Mouse (Mus musculus): ENCODE data around the gene Cyp3a16. TPM values are rescaled to one million over a fixed set of nuclear protein-coding genes. Genes with fewer than 3 reads are reported as not detected.
"Not testable (repeated sequence)": the region's sequence is repeated elsewhere in the genome, so short reads cannot be mapped to it uniquely, and the experiment has no call there.

Cyp3a16 gene
- not detected in 2 replicates for polyA plus RNA-seq (2016; fragmentation: Nextera tagmentation; extraction: Ambion mirVana)

GRCm38 (mm10) chr5:145469623-145470022 lies at the start of gene Cyp3a16:
Gene Cyp3a16, minus strand, starts transcription at chr5:145469723.
- not testable (repeated sequence) for H3K27me3 ChIP-seq (replicated peaks; ENCODE audit: low read depth, poor library complexity, severe bottlenecking); H3K4me1 ChIP-seq; H3K4me3 ChIP-seq; H3K27ac ChIP-seq (replicated peaks); DNase-seq (ENCODE audit: low spot score); H3K36me3 ChIP-seq (replicated peaks)
- H3K9me3 ChIP-seq: peaks cover 34% of the 10 kb centered on the region
- WGBS: 74% methylated on average over 2 of the region's 2 CpGs

- H3K36me3 ChIP-seq (replicated peaks): no peaks in the 10 kb centered on the region
- no peak overlapping the region for H3K27ac ChIP-seq (replicated peaks)
- DNase-seq (ENCODE audit: low spot score): no peak
- no peaks in the 10 kb centered on the region for H3K27me3 ChIP-seq (replicated peaks; ENCODE audit: low read depth, poor library complexity, severe bottlenecking)
- WGBS: no CpG with 5 or more reads among the region's 6 CpGs
- H3K4me3 ChIP-seq: no peak overlapping the region
- H3K4me1 ChIP-seq: no peaks in the 10 kb centered on the region
- no peaks in the 10 kb centered on the region for H3K9me3 ChIP-seq
Observed at GRCm38 (mm10) chr5:145490300-145490699, 20.8 kb upstream of the Cyp3a16 start.

DNA sequence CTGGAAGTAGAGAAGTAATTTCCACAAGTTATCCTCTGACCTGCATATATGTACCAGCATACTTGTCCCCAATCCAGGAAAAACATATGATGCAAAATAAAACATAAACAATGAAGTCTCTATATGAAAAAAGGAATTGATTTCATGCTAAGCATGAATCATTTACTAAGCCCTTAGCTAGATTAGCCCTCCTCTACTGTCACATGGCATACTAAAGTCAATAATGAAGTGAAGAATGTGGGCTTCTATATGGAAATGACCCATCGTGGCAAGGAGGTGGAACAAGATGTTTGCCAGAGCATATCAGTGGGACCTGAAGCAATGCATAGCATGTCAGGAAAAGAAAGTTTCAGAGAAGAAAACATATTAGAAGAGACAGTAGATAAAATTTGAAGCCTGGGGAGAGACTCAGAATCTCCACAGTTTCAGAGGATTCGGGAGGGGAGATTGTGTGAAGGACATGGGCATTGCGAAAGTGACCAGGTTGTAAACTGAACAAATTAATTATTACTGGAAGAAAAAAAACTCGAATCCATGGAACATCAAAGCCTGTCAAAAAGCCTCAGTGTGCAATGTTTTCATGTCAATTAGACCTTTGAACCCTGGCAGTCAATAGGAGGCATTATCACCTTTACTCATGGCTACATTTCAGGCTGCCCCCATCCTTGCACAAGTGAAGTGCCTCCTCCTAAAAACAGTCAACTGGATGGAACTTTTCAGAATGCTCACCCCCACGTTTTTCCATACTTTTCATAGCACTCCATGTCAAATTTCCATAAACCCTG lies 5.0 kb downstream of the Cyp3a16 start:
- Histone ChIP-seq H3K9me3 (peaks cover 33% of the 10 kb centered on the region), H3K27me3 (replicated peaks; ENCODE audit: low read depth, poor library complexity, severe bottlenecking) (no peaks in the 10 kb centered on the region), H3K4me3 (no peak overlapping the region), H3K27ac (replicated peaks) (no peak overlapping the region), H3K4me1 (no peaks in the 10 kb centered on the region), H3K36me3 (replicated peaks) (no peaks in the 10 kb centered on the region)
- no peak for DNase-seq (ENCODE audit: low spot score)
- 64% methylated on average over 5 of the region's 5 CpGs for WGBS

DNA sequence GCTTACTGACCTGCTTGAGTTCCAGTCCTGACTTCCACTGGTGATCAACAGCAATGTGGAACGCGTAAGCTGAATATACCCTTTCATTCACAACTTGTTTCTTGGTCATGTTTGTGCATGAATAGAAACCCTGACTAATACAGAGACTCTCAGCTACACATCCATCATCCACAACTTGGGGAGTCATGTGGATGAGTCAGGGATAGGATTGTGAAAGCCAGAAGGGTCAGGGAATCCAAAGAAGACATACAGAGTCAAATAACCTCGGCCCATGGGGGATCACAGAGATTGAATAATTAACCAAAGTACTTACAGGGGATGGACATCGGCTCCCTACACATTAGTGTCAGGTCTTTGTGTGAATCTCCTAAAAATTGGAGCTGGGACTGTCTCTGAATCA lies 7.2 kb downstream of the Cyp3a16 start:
- WGBS: 83% methylated on average over 4 of the region's 4 CpGs
- H3K27me3 ChIP-seq (replicated peaks; ENCODE audit: low read depth, poor library complexity, severe bottlenecking): no peaks in the 10 kb centered on the region

GRCm38 (mm10) chr5:145454389-145454788 lies 15.1 kb downstream of the Cyp3a16 start:
- H3K36me3 ChIP-seq (replicated peaks): no peaks in the 10 kb centered on the region
- 89% methylated on average over 4 of the region's 4 CpGs for WGBS
- no peaks in the 10 kb centered on the region for H3K4me1 ChIP-seq

More for the DNA sequence above, 7.2 kb downstream of the Cyp3a16 start:
- no peak for DNase-seq (ENCODE audit: low spot score)
- H3K27ac ChIP-seq (replicated peaks): no peak overlapping the region
- H3K9me3 ChIP-seq: peaks cover 42% of the 10 kb centered on the region
- H3K4me3 ChIP-seq: no peak overlapping the region
- H3K4me1 ChIP-seq: no peaks in the 10 kb centered on the region
- no peaks in the 10 kb centered on the region for H3K36me3 ChIP-seq (replicated peaks)

GRCm38 (mm10) chr5:145433688-145434087 lies 35.8 kb downstream of the Cyp3a16 start:
- H3K4me3 ChIP-seq: no peak overlapping the region
- no peak overlapping the region for H3K27ac ChIP-seq (replicated peaks)
- no peak for DNase-seq (ENCODE audit: low spot score)
- no peaks in the 10 kb centered on the region for H3K36me3 ChIP-seq (replicated peaks)
- H3K27me3 ChIP-seq (replicated peaks; ENCODE audit: low read depth, poor library complexity, severe bottlenecking): no peaks in the 10 kb centered on the region
- peaks cover 54% of the 10 kb centered on the region for H3K9me3 ChIP-seq
- 80% methylated on average over 1 of the region's 1 CpGs for WGBS
- H3K4me1 ChIP-seq: no peaks in the 10 kb centered on the region

More at GRCm38 (mm10) chr5:145454389-145454788, 15.1 kb downstream of the Cyp3a16 start:
- no peak for DNase-seq (ENCODE audit: low spot score)
- Histone ChIP-seq H3K27me3 (replicated peaks; ENCODE audit: low read depth, poor library complexity, severe bottlenecking) (no peaks in the 10 kb centered on the region), H3K27ac (replicated peaks) (no peak overlapping the region), H3K4me3 (no peak overlapping the region), H3K9me3 (peaks cover 47% of the 10 kb centered on the region)

DNA sequence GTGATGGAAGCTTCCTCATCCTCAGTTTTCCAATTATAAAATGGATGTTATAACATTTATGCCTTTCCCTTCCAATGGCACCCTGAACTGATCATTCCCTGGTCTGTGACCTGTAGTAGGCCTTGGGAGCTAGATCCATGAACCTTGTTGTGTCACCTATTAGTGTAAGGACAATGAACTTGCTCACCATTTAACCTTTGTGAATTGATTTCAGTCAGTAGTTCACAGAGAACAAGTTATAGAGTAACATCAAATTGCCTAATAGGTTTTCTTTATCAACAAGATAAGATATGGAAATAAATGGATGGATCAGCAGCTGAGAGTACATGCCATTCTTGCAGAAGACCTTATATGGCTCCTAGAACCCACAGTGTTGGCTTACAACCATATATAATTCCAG lies 38.5 kb downstream of the Cyp3a16 start:
- H3K27me3 ChIP-seq (replicated peaks; ENCODE audit: low read depth, poor library complexity, severe bottlenecking): no peaks in the 10 kb centered on the region
- H3K27ac ChIP-seq (replicated peaks): no peak overlapping the region
- no peak overlapping the region for H3K4me3 ChIP-seq
- H3K36me3 ChIP-seq (replicated peaks): no peaks in the 10 kb centered on the region
- no peaks in the 10 kb centered on the region for H3K4me1 ChIP-seq
- H3K9me3 ChIP-seq: peaks cover 57% of the 10 kb centered on the region
- no peak for DNase-seq (ENCODE audit: low spot score)

DNA sequence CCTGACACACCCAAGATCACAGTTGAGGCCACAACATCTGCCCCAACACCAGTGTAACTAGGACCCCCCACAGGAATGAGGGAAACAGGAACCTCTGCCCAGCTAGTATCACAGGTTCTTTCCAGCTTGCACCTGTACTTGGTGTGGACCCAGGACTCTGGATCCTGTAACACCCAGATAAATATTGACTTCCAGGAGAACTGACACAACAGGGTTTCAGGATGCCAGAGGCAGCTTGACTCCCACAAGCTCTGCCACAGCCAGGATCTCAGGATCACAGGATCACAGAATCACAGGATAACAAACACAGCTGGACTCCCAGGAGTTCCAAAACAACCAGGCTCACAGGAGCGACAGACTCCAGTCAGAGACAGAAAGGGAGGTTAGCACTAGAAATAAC lies 47.2 kb downstream of the Cyp3a16 start:
- WGBS: 70% methylated on average over 1 of the region's 1 CpGs
- Histone ChIP-seq H3K4me3 (no peak overlapping the region), H3K36me3 (replicated peaks) (no peaks in the 10 kb centered on the region), H3K9me3 (peaks cover 22% of the 10 kb centered on the region; the same call in 1 of the 2 replicates), H3K27ac (replicated peaks) (no peak overlapping the region), H3K27me3 (replicated peaks; ENCODE audit: low read depth, poor library complexity, severe bottlenecking) (no peaks in the 10 kb centered on the region), H3K4me1 (no peaks in the 10 kb centered on the region)
- no peak for DNase-seq (ENCODE audit: low spot score)

- H3K9me3 ChIP-seq: peaks cover 51% of the 10 kb centered on the region
- H3K27ac ChIP-seq (replicated peaks); H3K4me1 ChIP-seq; DNase-seq (ENCODE audit: low spot score); H3K4me3 ChIP-seq; H3K36me3 ChIP-seq (replicated peaks); H3K27me3 ChIP-seq (replicated peaks; ENCODE audit: low read depth, poor library complexity, severe bottlenecking): not testable (repeated sequence)
- WGBS: 87% methylated on average over 9 of the region's 9 CpGs
Observed at GRCm38 (mm10) chr5:145415416-145415815, 54.1 kb downstream of the Cyp3a16 start.

Other genes with a start within 250 kb of the Cyp3a16 start
- gene Zfp655, start 238.0 kb downstream of the Cyp3a16 start, polyA plus RNA-seq (2016; fragmentation: Nextera tagmentation; extraction: Ambion mirVana): 31.2 and 31.4 TPM in 2 replicates
- gene Zscan25, start 189.2 kb downstream of the Cyp3a16 start, polyA plus RNA-seq (2016; fragmentation: Nextera tagmentation; extraction: Ambion mirVana): 0.45 and 0.83 TPM in 2 replicates
- gene Cyp3a57, start 124.4 kb downstream of the Cyp3a16 start, polyA plus RNA-seq (2016; fragmentation: Nextera tagmentation; extraction: Ambion mirVana): not detected in 2 replicates
- not detected in 2 replicates for gene Cyp3a41b, start 115.0 kb upstream of the Cyp3a16 start, polyA plus RNA-seq (2016; fragmentation: Nextera tagmentation; extraction: Ambion mirVana)

All from embryonic facial prominence, embryonic 10.5 days (tissue).